Mouse (Mus musculus) lung, adult 2 months (tissue): ENCODE data around the gene Plppr5.

Source experiments
- CTCF ChIP-seq: fragments of 200-500 bp; IDR thresholded peaks from 2 replicates; pipeline ENCODE4 v1.5.1; 2011; ENCODE audit warnings: mild to moderate bottlenecking, low read length, control low read depth; ENCODE audit not compliant: insufficient read depth
- POLR2A ChIP-seq: fragments of 200-500 bp; IDR thresholded peaks from 2 replicates; pipeline ENCODE4 v1.6.1; 2011; ENCODE audit warnings: low read depth, mild to moderate bottlenecking, control low read depth, low read length, borderline replicate concordance; ENCODE audit errors: extremely low read depth

DNA sequence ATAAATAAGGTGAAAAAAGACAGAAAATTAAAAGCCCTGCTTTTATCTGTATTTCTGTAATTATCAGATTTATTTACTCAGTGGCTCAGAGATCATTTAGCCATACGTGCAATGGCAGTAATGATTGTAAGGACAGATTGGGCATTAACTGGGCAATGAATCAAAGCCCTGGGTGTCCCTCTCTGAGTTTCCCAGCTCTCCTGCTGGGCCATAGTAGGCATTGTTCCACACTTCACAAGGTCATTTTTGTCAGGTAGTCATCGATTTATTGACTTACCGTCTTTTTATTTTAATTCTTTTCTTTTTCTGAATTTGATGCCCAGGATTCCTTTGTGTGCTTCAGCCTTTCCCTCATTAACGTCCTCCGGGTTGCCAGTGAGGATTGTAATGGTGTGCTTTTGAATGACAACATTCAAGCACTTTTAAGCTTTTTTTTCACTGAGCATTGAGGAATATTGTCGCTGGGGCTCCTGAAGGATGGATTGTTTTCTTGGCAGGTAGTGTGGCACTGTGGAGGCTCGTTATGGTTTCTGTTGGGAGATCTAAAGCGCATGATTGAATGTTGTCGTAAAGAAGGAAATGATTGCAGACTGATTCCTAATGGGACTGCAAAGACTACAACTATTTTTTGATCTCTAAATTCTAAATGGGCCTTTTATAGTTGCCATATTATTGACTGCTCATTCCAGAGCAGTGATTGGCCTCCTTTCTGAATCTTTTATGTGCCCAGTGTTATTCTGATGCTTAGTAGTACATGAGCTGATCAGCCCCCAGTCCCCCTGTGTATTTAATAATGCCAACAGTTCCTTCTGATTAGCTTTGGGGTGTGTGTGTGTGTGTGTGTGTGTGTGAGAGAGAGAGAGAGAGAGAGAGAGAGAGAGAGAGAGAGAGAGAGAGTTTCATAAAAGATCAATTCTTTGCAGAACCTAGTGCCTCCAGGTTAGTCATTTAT lies 154.8 kb downstream of the Plppr5 start:
- no peak for TF ChIP-seq CTCF
- no peak for TF ChIP-seq POLR2A
